Mouse (Mus musculus): Measurements from ENCODE around the gene Folh1.
"Not testable (repeated sequence)": the region's sequence is repeated elsewhere in the genome, so short reads cannot be mapped to it uniquely, and the experiment has no call there.

DNA sequence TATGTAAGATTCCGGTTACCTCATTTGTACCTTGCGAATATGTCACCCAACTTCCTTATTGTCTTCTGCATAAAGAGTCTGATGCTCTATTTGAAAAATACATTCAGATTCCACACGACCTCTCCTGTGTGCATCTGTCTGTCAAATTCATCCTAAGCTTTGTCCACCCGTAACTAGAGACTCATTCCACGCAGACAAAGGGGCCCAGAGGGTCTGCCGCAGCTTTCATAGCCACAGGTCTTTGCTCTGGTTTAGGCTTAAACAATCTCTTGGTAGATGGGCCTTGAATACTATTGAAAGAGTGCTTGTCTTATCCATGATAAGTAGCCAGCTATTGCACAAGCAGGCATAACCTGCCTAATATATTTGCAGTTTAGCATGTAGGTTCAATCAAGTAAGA is 40.0 kb upstream of the Folh1 start:
- not testable (repeated sequence) for TF ChIP-seq EP300 (optimal IDR thresholded peaks at IDR 0.05); CTCF (IDR thresholded peaks at IDR 0.05; ENCODE audit: low read depth)
